Mouse (Mus musculus) adrenal gland, postnatal 4 days (tissue): ENCODE data around the gene Tab1. TPM values are rescaled to one million over a fixed set of nuclear protein-coding genes. Genes with fewer than 3 reads are reported as not detected.

ENCODE experiments used
- DNase-seq, 2 experiments: peaks; one replicate each; pipeline ENCODE4 v3.0.0; 2021 to 2022; ENCODE audit warnings: low spot score in 2 of 2, mixed read lengths in 2 of 2
- long read RNA-seq, 2 experiments: library from polyadenylated mRNA; stranded (forward); transcript quantifications; one replicate each; pipeline ENCODE4 v2.0.0; 2021
- total RNA-seq, 2 experiments: library from RNA; stranded (reverse); gene quantifications; 2 replicates each; pipeline ENCODE4 v1.2.3; 2021

Tab1 gene
- total RNA-seq = 10 to 100 TPM; 37.6 to 37.8 TPM
- long read RNA-seq, experiment 1, transcript Tab1-201 (11 exons, 2,964 nt) = major isoform, 38 of 57 reads
- long read RNA-seq, experiment 1, partial matches to known transcripts = 5 of 57 reads
- long read RNA-seq, experiment 1, other reads (novel, unspliced or antisense) = 14 of 57 reads
- long read RNA-seq, experiment 2, transcript Tab1-201 (11 exons, 2,964 nt) = major isoform, 66 of 101 reads
- long read RNA-seq, experiment 2, partial matches to known transcripts = 21 of 101 reads
- long read RNA-seq, experiment 2, other reads (novel, unspliced or antisense) = 14 of 101 reads

GRCm38 (mm10) chr15:80132993-80133586 is at the start of gene Tab1:
Gene Tab1 (plus strand): TSS chr15:80133127.
- DNase-seq = peak; percentile 87 to 89

GRCm38 (mm10) chr15:80083276-80083731 is 49.6 kb upstream of the Tab1 start:
- DNase-seq = peak; percentile 92 to 95

- no peak for DNase-seq
Measured at GRCm38 (mm10) chr15:80083740-80084139, 49.2 kb upstream of the Tab1 start.

GRCm38 (mm10) chr15:80087406-80088012 is 45.4 kb upstream of the Tab1 start:
- no peak for DNase-seq

GRCm38 (mm10) chr15:80088637-80089036 is 44.3 kb upstream of the Tab1 start:
- DNase-seq = peak; percentile 62 to 86

- no peak for DNase-seq
Measured at GRCm38 (mm10) chr15:80090155-80090554, 42.8 kb upstream of the Tab1 start.

- DNase-seq = no peak
Measured at GRCm38 (mm10) chr15:80090741-80091120, 42.2 kb upstream of the Tab1 start.

GRCm38 (mm10) chr15:80091121-80091955 is 41.6 kb upstream of the Tab1 start, which contains the start of the genes Syngr1 and Rpl3:
Gene Syngr1 (plus strand): TSS chr15:80091334.
Gene Rpl3 (minus strand): TSS chr15:80091868.
- DNase-seq = peak; percentile 47 to 63

GRCm38 (mm10) chr15:80092041-80092441 is 40.9 kb upstream of the Tab1 start:
- DNase-seq = no peak

- DNase-seq = no peak
Measured at GRCm38 (mm10) chr15:80092599-80092998, 40.3 kb upstream of the Tab1 start.

- no peak for DNase-seq
Measured at GRCm38 (mm10) chr15:80094201-80094600, 38.7 kb upstream of the Tab1 start.

- DNase-seq = no peak
Measured at GRCm38 (mm10) chr15:80095596-80095995, 37.3 kb upstream of the Tab1 start.

GRCm38 (mm10) chr15:80096406-80096805 is 36.5 kb upstream of the Tab1 start:
- DNase-seq = no peak

GRCm38 (mm10) chr15:80096946-80097881 is 35.7 kb upstream of the Tab1 start:
- DNase-seq = no peak

- DNase-seq = no peak
Measured at GRCm38 (mm10) chr15:80097999-80098461, 34.9 kb upstream of the Tab1 start.

GRCm38 (mm10) chr15:80098809-80099208 is 34.1 kb upstream of the Tab1 start:
- no peak for DNase-seq

- no peak for DNase-seq
Measured at GRCm38 (mm10) chr15:80099477-80099876, 33.5 kb upstream of the Tab1 start.

- DNase-seq = no peak
Measured at GRCm38 (mm10) chr15:80100196-80100595, 32.7 kb upstream of the Tab1 start.

GRCm38 (mm10) chr15:80100871-80101270 is 32.1 kb upstream of the Tab1 start:
- no peak for DNase-seq

GRCm38 (mm10) chr15:80101503-80101902 is 31.4 kb upstream of the Tab1 start:
- no peak for DNase-seq
